Mouse (Mus musculus): ENCODE results near the gene Dgat2.

Gene Dgat2

GRCm38 (mm10) chr7:99182432-99183172 is at the start of gene Dgat2:
Dgat2 (minus strand) TSS chr7:99182719.
- DNase-seq: peak; percentile 93

- DNase-seq: no peak
These were observed 47.7 kb upstream of the Dgat2 start for GRCm38 (mm10) chr7:99230061-99230747.

- peak; percentile 16 for DNase-seq
These were observed 46.9 kb upstream of the Dgat2 start for GRCm38 (mm10) chr7:99229411-99229810.

GRCm38 (mm10) chr7:99228825-99229224 is 46.3 kb upstream of the Dgat2 start:
- no peak for DNase-seq

GRCm38 (mm10) chr7:99227267-99227666 is 44.7 kb upstream of the Dgat2 start:
- DNase-seq: no peak

- DNase-seq: no peak
These were observed 44.1 kb upstream of the Dgat2 start for GRCm38 (mm10) chr7:99226662-99227061.

GRCm38 (mm10) chr7:99225421-99225820 is 42.9 kb upstream of the Dgat2 start:
- DNase-seq: no peak

GRCm38 (mm10) chr7:99224648-99225190 is 42.2 kb upstream of the Dgat2 start:
- no peak for DNase-seq

- DNase-seq: no peak
These were observed 41.7 kb upstream of the Dgat2 start for GRCm38 (mm10) chr7:99224225-99224624.

- DNase-seq: no peak
These were observed 35.0 kb upstream of the Dgat2 start for GRCm38 (mm10) chr7:99217338-99218074.

GRCm38 (mm10) chr7:99215347-99215855 is 32.9 kb upstream of the Dgat2 start:
- no peak for DNase-seq

- DNase-seq: no peak
These were observed 32.2 kb upstream of the Dgat2 start for GRCm38 (mm10) chr7:99214621-99215185.

- DNase-seq: no peak
These were observed 31.2 kb upstream of the Dgat2 start for GRCm38 (mm10) chr7:99213686-99214085.

- DNase-seq: no peak
These were observed 30.5 kb upstream of the Dgat2 start for GRCm38 (mm10) chr7:99213056-99213455.

GRCm38 (mm10) chr7:99208704-99209103 is 26.2 kb upstream of the Dgat2 start:
- no peak for DNase-seq

- no peak for DNase-seq
These were observed 23.8 kb upstream of the Dgat2 start for GRCm38 (mm10) chr7:99206364-99206763.

GRCm38 (mm10) chr7:99202163-99202562 is 19.6 kb upstream of the Dgat2 start:
- DNase-seq: no peak

GRCm38 (mm10) chr7:99200290-99200689 is 17.8 kb upstream of the Dgat2 start:
- no peak for DNase-seq

- DNase-seq: no peak
These were observed 17.1 kb upstream of the Dgat2 start for GRCm38 (mm10) chr7:99199451-99200175.

GRCm38 (mm10) chr7:99198811-99199210 is 16.3 kb upstream of the Dgat2 start:
- no peak for DNase-seq

- DNase-seq: no peak
These were observed 12.0 kb upstream of the Dgat2 start for GRCm38 (mm10) chr7:99194511-99194910.

GRCm38 (mm10) chr7:99193926-99194325 is 11.4 kb upstream of the Dgat2 start:
- DNase-seq: no peak
